Mouse (Mus musculus) liver, embryonic 14.5 days (tissue): ENCODE data around the gene Ntrk3. TPM values are rescaled to one million over a fixed set of nuclear protein-coding genes. Genes with fewer than 3 reads are reported as not detected.

Source experiments
- ATAC-seq: fragments of 200-750 bp; cut with Nextera tagmentation; 2 replicates; pipeline ENCODE4 v1.8.0; 2017; ENCODE audit warnings: moderate number of reproducible peaks, mild to moderate bottlenecking, moderate library complexity; ENCODE audit not compliant: insufficient read depth
- DNase-seq, 3 experiments: peaks; one replicate each; pipeline ENCODE4 v3.0.0-alpha.2; 2012 to 2013; ENCODE audit warnings: low read depth in 3 of 3, low spot score in 3 of 3
- H3K27ac ChIP-seq: fragments of 300-500 bp; sonication (generic); 2 replicates; pipeline ENCODE4 v1.5.1; 2014; ENCODE audit warnings: moderate library complexity, mild to moderate bottlenecking, control low read depth, inconsistent platforms
- H3K27me3 ChIP-seq: fragments of 300-500 bp; sonication (generic); 2 replicates; pipeline ENCODE4 v1.6.1; 2014; ENCODE audit warnings: mild to moderate bottlenecking, low read length, moderate library complexity; ENCODE audit not compliant: control insufficient read depth, insufficient read depth
- H3K36me3 ChIP-seq: fragments of 300-500 bp; sonication (generic); replicated peaks from 2 replicates; pipeline ENCODE4 v1.6.1; 2014; ENCODE audit warnings: low read depth; ENCODE audit not compliant: control insufficient read depth, insufficient read depth
- H3K4me1 ChIP-seq, 2 experiments: fragments of 200-500 bp in 1 of 2; fragments of 300-500 bp in 1 of 2; sonication (generic) in 1 of 2; replicated peaks; 2 replicates each; pipeline ENCODE4 v1.6.1; 2012 to 2014; ENCODE audit warnings: antibody characterized with exemption in 1 of 2, inconsistent platforms in 1 of 2, low read length in 1 of 2; ENCODE audit not compliant: control insufficient read depth in 2 of 2, insufficient read depth in 2 of 2
- H3K4me2 ChIP-seq: fragments of 300-500 bp; sonication (generic); 2 replicates; pipeline ENCODE4 v1.6.1; 2014; ENCODE audit warnings: low read depth, mild to moderate bottlenecking, control low read depth, moderate library complexity
- H3K4me3 ChIP-seq, 2 experiments: fragments of 200-500 bp in 1 of 2; fragments of 300-500 bp in 1 of 2; sonication (generic) in 1 of 2; 2 replicates each; pipeline ENCODE4 v1.5.1; 2012 to 2014; ENCODE audit warnings: low read depth in 2 of 2, low read length in 2 of 2, mild to moderate bottlenecking in 2 of 2, control low read depth in 1 of 2, inconsistent platforms in 1 of 2, moderate library complexity in 1 of 2; ENCODE audit not compliant: insufficient read depth in 1 of 2
- H3K9ac ChIP-seq: fragments of 300-500 bp; sonication (generic); replicated peaks from 2 replicates; pipeline ENCODE4 v1.6.1; 2014; ENCODE audit warnings: mild to moderate bottlenecking, control low read depth, moderate library complexity
- H3K9me3 ChIP-seq: fragments of 300-500 bp; sonication (generic); 2 replicates; pipeline ENCODE4 v1.6.1; 2016; ENCODE audit warnings: low read length, mixed read lengths; ENCODE audit not compliant: control insufficient read depth
- CTCF ChIP-seq: IDR thresholded peaks from 2 replicates; pipeline ENCODE4 v1.5.1; 2016; ENCODE audit warnings: antibody characterized with exemption, low read depth, control low read depth
- EP300 ChIP-seq: IDR thresholded peaks from 2 replicates; pipeline ENCODE4 v1.6.1; 2016; ENCODE audit warnings: antibody characterized with exemption, low read depth
- WGBS: fragments of 180-500 bp; shearing (Covaris S2); extraction: QIAGEN DNeasy Blood & Tissue Kit; methylation state at CpG from one replicate; pipeline ENCODE4 v1.1.7; 2014; ENCODE audit not compliant: insufficient replicate concordance; 5-methylcytosine and 5-hydroxymethylcytosine counted together
- polyA plus RNA-seq, 2 experiments: library from polyadenylated mRNA; depleted of rRNA in 1 of 2; stranded (reverse) in 1 of 2; unstranded in 1 of 2; fragments of >200 nt; fragmentation: Nextera tagmentation in 1 of 2; extraction: Ambion mirVana in 1 of 2; gene quantifications; 2 replicates each; pipeline versions ENCODE4 v1.2.1 to v1.2.3; 2012 to 2014

Gene Ntrk3
- polyA plus RNA-seq, 2 experiments: 0.14 to 0.25 TPM

DNA sequence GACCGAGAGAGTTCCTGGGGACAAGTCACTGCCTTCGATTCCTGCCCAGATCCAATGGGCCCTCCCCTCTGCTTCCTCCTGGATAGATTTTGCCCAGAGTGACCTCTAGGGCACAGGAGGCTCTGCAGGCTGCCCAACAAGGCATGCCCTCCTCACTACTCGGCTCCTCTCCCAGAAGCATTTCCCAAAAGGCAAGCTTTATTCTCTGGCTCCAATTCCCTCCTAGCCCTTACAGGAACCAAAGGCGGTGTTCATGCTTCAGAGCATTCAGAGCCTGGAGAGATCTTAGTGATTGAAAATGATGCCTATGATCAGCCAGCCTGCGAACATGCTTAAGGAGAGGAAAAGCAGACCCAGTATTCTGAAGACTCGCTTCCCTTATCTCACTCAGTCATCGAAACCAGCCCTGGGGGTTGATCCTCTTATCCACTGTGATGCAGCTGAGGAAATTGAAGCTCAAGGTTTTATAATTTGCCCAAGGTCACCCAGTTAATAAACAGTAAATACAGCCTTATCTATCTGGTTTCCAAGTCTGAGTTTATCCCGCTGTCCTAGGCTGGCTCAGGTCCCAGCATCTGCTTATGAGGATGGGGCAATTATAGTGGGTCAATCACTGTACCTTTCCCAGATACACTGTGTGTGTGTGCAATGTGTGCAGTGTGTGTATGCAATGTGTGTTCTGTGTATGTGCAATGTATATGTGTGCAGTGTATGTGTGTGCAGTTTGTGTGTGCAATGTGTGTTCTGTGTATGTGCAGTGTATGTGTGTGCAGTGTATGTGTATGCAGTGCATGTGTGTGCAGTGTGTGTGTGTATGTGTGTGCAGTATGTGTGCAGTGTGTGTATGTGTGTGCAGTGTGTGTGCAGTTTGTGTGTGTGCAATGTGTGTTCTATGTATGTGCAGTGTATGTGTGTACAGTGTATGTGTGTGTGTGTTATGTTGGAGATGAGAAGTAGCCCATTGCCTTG is 376.2 kb downstream of the Ntrk3 start:
- H3K27ac ChIP-seq: no peak overlapping the region
- WGBS: 57% methylated on average over 8 of the region's 8 CpGs
- no peak overlapping the region for H3K9ac ChIP-seq
- ATAC-seq (no peak), DNase-seq (no peak)
- TF ChIP-seq CTCF: no peak
- TF ChIP-seq EP300: no peak
- no peaks in the 10 kb centered on the region for H3K4me1 ChIP-seq
- no peaks in the 10 kb centered on the region for H3K36me3 ChIP-seq
- no peaks in the 10 kb centered on the region for H3K27me3 ChIP-seq
- H3K9me3 ChIP-seq: no peaks in the 10 kb centered on the region
- H3K4me2 ChIP-seq: no peak overlapping the region
- H3K4me3 ChIP-seq: no peak overlapping the region

DNA sequence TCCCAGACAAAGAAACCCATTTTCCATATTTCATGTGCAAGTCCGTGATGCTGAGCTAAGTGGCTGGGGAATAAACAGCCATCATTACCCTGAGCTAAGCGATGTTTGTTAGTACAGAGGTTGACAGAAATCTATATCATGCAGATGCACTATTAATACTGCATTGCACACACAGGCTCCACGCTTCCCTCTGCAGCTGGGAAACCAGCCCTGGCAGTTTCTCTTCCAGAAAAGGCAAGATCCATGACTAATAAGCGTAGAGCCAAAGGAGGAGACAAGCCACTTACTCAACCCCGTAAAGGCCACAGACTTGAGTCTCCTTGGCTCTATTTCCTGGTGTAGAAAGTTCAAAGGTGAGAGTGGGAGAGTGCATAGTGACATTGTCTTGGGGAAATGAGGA is 390.3 kb downstream of the Ntrk3 start:
- no peak for DNase-seq
- H3K9ac ChIP-seq: no peak overlapping the region
- H3K27ac ChIP-seq: no peak overlapping the region
- H3K9me3 ChIP-seq: no peaks in the 10 kb centered on the region; the same call in 1 of the 2 replicates
- no peak overlapping the region for H3K4me3 ChIP-seq
- no peaks in the 10 kb centered on the region for H3K36me3 ChIP-seq
- 56% methylated on average over 5 of the region's 5 CpGs for WGBS
- H3K4me2 ChIP-seq: no peak overlapping the region
- no peaks in the 10 kb centered on the region for H3K27me3 ChIP-seq
- TF ChIP-seq CTCF: no peak
- TF ChIP-seq EP300: no peak
- H3K4me1 ChIP-seq: no peaks in the 10 kb centered on the region
- no peak for ATAC-seq

DNA sequence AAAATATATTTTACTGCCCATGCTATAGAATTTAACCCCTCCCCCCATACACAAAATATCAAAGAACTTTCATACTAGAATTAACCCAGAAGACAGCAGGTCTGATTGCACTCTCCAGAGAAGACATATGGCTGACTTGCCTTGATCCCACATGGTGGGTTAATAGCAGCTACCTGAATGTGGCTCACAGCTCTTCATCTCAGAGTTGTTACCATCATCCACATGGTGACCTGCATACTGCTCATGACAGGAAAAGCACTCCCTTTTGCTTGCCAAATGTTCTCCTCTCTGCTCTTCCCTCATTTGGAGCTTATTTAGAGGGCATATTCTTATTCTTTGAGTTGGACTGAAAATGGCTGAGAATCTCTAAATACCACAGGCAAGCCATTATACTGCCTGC is 404.4 kb downstream of the Ntrk3 start:
- TF ChIP-seq CTCF (no peak), EP300 (no peak)
- no peaks in the 10 kb centered on the region for H3K4me1 ChIP-seq
- no peak for ATAC-seq

DNA sequence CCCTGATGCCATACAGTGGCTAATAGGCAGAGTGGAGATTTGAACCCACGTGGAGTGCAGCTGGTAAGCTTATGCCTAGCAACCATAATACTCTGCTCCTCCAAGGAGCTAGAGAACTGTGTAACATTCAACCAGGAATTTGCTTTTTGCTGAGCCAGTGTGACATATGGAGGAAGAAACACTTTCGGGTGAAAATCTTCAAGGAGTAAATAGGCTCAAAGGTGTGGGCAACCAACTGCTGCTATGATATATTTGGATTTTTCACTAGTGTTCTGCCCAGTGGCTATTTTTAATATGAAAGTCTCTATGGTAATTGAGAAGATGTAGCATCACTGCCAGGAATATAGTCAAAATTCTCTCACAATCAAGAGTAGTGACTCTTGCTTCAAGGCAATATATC is 409.5 kb downstream of the Ntrk3 start:
- Histone ChIP-seq H3K36me3 (no peaks in the 10 kb centered on the region), H3K4me2 (no peak overlapping the region), H3K9ac (no peak overlapping the region), H3K4me1 (no peaks in the 10 kb centered on the region), H3K27ac (no peak overlapping the region), H3K4me3 (no peak overlapping the region), H3K9me3 (no peaks in the 10 kb centered on the region), H3K27me3 (no peaks in the 10 kb centered on the region)
- no peak for ATAC-seq
- 48% methylated on average over 2 of the region's 2 CpGs for WGBS
- TF ChIP-seq CTCF (no peak), EP300 (no peak)
- no peak for DNase-seq

More for the DNA sequence above, 404.4 kb downstream of the Ntrk3 start:
- DNase-seq: no peak
- Histone ChIP-seq H3K27me3 (no peaks in the 10 kb centered on the region), H3K4me2 (no peak overlapping the region), H3K36me3 (no peaks in the 10 kb centered on the region), H3K9ac (no peak overlapping the region), H3K4me3 (no peak overlapping the region), H3K9me3 (no peaks in the 10 kb centered on the region), H3K27ac (no peak overlapping the region)

DNA sequence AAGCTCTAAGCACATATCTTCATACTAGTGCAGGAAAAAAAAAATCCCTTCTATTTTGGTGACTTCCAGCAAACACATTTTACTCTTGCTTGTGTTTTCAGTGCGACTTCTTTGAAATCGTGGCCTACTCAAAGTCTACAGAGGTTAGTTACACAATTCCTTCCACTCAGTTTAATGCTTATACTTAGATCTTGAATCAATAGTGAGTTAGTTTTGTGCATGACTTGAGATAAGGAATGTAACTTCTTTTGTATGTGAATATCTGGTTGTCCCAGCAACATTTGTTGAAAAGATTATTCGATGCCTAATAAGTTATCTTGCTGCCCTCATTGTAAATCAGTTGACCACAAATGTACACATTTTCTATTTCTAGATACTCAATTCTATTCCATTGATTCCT is 411.6 kb downstream of the Ntrk3 start:
- Histone ChIP-seq H3K36me3 (no peaks in the 10 kb centered on the region), H3K4me2 (no peak overlapping the region), H3K4me3 (no peak overlapping the region), H3K27me3 (no peaks in the 10 kb centered on the region), H3K9me3 (no peaks in the 10 kb centered on the region), H3K9ac (no peak overlapping the region), H3K27ac (no peak overlapping the region), H3K4me1 (no peaks in the 10 kb centered on the region)
- 66% methylated on average over 3 of the region's 3 CpGs for WGBS
- no peak for TF ChIP-seq CTCF
- no peak for TF ChIP-seq EP300
- no peak for ATAC-seq
- no peak for DNase-seq
